Mouse (Mus musculus): ENCODE data around the gene Entpd1.
A peak's percentile ranks its signal among the peaks of the same experiment; 100 is the strongest.
"Not testable (repeated sequence)": the region's sequence is repeated elsewhere in the genome, so short reads cannot be mapped to it uniquely, and the experiment has no call there.

Gene Entpd1

GRCm38 (mm10) chr19:40611830-40612506 is at the start of gene Entpd1, which contains the start of gene Tctn3:
TSS of gene Entpd1 (plus strand) at chr19:40612366.
TSS of gene Tctn3 (minus strand) at chr19:40612233.
- peak; percentile 93 to 96 for DNase-seq (ENCODE audit: low spot score in 2 of 2)

DNA sequence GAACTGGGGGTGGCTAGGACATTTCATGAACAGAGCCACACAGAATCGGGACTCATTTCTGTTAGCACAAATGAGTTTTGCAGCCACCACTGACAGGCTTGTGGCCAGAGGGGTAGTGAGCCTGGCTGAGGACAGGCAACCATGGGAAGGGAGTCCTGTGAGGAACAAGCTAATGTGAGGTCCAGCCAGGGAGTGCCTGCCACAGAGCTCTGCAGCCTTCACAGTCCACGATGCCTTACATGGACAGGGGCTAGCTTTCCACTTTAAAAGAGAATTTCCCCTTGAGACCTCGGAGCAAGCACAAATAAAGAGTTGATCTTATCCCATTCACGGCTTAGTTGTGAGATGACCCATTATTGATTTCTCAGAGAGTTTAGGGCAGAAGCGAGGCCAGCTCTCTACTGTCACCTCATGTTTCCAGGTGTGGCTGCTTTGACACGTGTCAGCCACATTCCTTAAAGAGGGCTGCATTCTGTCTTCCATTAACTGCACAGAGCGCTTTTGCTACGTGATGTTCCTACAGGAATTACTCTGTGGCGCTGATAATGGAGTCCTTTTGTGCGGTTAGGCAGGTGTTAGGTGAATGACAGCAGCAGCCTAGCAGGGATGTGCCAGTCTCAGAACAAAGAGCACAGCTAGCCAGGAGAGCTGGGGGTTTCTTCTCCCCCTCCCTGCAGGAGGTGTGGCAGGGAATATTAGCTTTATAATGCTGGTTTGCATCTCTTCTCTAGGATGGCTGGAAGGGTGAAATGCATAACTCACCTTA is 48.1 kb upstream of the Entpd1 start:
- no peak for DNase-seq (ENCODE audit: low spot score in 2 of 2)

DNA sequence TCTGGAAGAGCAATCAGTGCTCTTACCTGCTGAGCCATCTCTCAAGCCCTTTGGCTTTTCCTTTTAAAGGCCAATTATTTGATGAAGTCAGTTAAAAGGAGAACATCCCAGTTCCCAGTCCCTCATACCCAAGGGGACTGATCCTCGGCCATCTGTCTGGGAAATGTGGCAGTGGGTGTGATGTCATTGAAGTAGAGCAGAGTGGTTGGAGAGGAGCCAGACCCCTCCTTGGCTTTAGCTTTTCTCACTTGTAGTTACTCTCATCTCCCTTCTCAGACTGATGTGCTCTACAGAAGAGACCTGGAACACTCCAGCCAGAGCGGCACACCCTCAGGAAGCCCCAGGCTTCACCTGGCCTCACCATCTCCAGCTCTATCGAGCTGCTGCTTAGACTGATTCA is 44.5 kb upstream of the Entpd1 start:
- DNase-seq (ENCODE audit: low spot score in 2 of 2) = no peak

GRCm38 (mm10) chr19:40570726-40571125 is 41.4 kb upstream of the Entpd1 start:
- no peak for DNase-seq (ENCODE audit: low spot score in 2 of 2)

GRCm38 (mm10) chr19:40575438-40575837 is 36.7 kb upstream of the Entpd1 start:
- no peak for DNase-seq (ENCODE audit: low spot score in 2 of 2)

- no peak for DNase-seq (ENCODE audit: low spot score in 2 of 2)
Measured at GRCm38 (mm10) chr19:40580902-40581301, 31.3 kb upstream of the Entpd1 start.

DNA sequence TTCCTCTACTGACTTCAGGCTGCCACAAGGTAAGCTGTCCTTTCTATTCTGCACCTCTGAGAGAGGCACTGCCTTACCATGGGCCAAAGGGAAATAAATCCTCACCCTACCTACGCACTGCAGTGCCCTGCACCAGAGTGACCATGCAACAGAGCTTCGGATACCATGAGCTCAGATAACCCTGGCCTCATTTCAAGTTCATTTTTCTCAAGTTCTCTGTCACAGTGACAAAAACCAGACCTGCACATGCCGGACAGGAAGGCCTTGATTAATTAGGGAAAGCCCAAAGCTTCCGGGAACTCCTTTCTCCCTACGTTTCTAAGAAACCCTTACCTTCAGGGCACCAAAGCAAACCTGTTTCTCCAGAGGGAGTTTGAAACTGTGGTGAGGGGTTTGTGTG is 30.5 kb upstream of the Entpd1 start:
- no peak for DNase-seq (ENCODE audit: low spot score in 2 of 2)

DNA sequence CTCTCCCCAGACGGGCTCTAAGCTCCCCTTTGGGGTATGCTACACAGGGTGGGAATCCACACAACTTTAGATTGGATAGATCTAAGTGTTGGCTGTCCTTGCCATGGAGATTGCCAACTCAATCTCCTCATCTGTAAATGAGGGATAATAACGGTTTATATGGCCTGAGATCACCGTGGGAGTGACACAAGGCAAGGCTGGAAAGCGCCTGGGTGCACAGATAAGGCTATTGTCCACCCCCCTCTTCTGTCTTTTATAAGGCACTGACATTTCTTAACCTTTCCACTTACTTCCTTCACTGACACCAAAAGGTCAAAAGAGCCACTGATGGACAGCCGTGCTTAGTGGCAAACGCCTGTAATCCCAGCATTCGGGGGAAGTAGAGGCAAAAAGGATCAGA is 25.3 kb upstream of the Entpd1 start:
- DNase-seq (ENCODE audit: low spot score in 2 of 2) = no peak

GRCm38 (mm10) chr19:40587491-40588292 is 24.5 kb upstream of the Entpd1 start:
- no peak for DNase-seq (ENCODE audit: low spot score in 2 of 2)

- DNase-seq (ENCODE audit: low spot score in 2 of 2) = peak; percentile 90 to 92
Measured at GRCm38 (mm10) chr19:40588293-40588654, 23.9 kb upstream of the Entpd1 start, which contains the start of gene Aldh18a1. TSS of gene Aldh18a1 (minus strand) at chr19:40588463.

DNA sequence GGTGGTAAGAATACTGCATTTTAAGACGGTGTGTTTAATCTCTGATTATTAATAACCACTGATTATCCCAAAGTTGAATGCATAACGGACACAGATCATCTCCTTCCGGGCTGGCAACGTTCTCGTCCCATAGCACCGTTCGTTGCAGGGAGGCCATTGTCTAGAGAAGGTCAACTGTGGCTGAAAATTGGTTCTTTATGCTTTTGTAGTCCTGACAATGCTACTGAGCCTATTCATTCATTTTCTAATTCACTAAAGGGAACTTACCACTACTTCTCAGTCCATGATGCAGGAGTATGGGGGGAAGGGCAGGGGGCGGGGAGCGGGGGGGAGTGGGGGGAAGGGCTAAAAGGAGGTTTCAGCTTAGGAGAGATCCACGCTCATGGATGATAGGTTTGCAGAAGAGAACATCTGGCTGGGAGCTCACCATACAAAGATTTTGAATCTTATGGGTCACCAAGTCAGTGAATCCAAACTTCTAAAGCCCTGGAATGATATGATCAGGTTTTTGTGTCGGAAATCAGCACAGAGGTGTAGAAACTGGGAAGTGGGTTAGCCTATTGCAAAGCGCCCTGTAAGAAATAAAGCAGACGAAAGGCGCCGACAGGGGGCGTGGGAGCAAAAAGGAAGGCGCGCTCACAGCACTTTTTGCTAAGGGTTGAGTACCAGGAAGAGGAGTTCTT is 23.2 kb upstream of the Entpd1 start:
- DNase-seq (ENCODE audit: low spot score in 2 of 2) = peak; percentile 85 to 89

GRCm38 (mm10) chr19:40589530-40589880 is 22.7 kb upstream of the Entpd1 start:
- DNase-seq (ENCODE audit: low spot score in 2 of 2) = no peak

DNA sequence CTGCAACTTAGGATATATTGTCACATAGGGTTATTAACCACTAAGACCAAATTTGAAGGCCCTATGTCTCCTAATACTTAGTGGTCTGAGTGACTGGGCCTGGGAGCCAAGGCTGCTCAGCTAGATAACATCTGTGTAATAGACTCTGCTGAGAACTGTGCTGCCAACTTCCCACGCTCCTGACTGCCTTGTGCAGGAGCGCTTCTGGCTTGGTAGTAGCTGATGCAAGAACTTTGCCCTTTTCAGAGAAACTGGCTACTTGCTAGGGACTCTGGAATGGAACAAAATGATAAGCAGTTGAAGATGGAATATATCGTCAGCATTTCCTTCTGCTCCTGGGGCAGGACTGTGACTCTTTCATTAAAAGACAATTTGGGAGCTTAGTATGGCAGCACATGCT is 16.9 kb upstream of the Entpd1 start:
- DNase-seq (ENCODE audit: low spot score in 2 of 2) = no peak

- DNase-seq (ENCODE audit: low spot score in 2 of 2) = no peak
Measured at GRCm38 (mm10) chr19:40595831-40596230, 16.3 kb upstream of the Entpd1 start.

GRCm38 (mm10) chr19:40600846-40601245 is 11.3 kb upstream of the Entpd1 start:
- DNase-seq (ENCODE audit: low spot score in 2 of 2) = not testable (repeated sequence)

- DNase-seq (ENCODE audit: low spot score in 2 of 2) = no peak
Measured at GRCm38 (mm10) chr19:40601870-40602269, 10.3 kb upstream of the Entpd1 start.

GRCm38 (mm10) chr19:40605189-40605588 is 7.0 kb upstream of the Entpd1 start:
- DNase-seq (ENCODE audit: low spot score in 2 of 2) = no peak

- DNase-seq (ENCODE audit: low spot score in 2 of 2) = no peak
Measured at GRCm38 (mm10) chr19:40607676-40608075, 4.5 kb upstream of the Entpd1 start.

GRCm38 (mm10) chr19:40614811-40615210 is 2.6 kb downstream of the Entpd1 start:
- DNase-seq (ENCODE audit: low spot score in 2 of 2) = no peak

DNA sequence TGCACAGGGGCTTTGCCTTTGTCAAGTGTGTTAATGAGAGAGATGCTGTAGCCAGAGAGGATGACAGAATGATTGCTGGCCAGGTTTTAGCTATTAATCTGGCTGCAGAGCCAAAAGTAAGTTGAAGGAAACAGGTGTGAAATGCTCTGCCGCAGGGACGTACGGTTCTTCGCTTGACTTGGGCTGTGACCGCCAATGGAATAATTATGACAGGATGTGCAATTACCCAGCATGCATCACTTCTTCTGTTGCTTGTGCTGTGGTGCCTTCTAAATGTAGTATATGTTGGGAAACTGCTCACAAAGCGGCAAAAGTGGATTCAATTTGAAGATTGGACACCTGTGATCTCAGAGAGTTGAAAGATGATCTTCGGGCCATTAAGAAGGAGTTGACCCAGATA is 3.9 kb downstream of the Entpd1 start:
- no peak for DNase-seq (ENCODE audit: low spot score in 2 of 2)

GRCm38 (mm10) chr19:40621616-40622015 is 9.4 kb downstream of the Entpd1 start:
- not testable (repeated sequence) for DNase-seq (ENCODE audit: low spot score in 2 of 2)

- no peak for DNase-seq (ENCODE audit: low spot score in 2 of 2)
Measured at GRCm38 (mm10) chr19:40625935-40626334, 13.8 kb downstream of the Entpd1 start.
